Mouse (Mus musculus) intestine, embryonic 15.5 days (tissue): ENCODE measurements at regions not wholly inside any gene's neighbourhood (a gene's known extent, or its start where the extent isn't known, plus 50 kb on each side); places are given as distances from the start of the nearest gene placed in this dataset.

Source experiments
- ATAC-seq: fragments of 200-750 bp; cut with Nextera tagmentation; 2 replicates; pipeline ENCODE4 v1.8.0; 2017; ENCODE audit warnings: moderate TSS enrichment, moderate library complexity
- H3K27ac ChIP-seq: fragments of 300-500 bp; sonication (generic); 2 replicates; pipeline ENCODE4 v1.5.1; 2015; ENCODE audit warnings: mild to moderate bottlenecking, inconsistent platforms
- H3K27me3 ChIP-seq: fragments of 300-500 bp; sonication (generic); replicated peaks from 2 replicates; pipeline ENCODE4 v1.6.1; 2015; ENCODE audit warnings: inconsistent platforms
- H3K36me3 ChIP-seq: fragments of 300-500 bp; sonication (generic); 2 replicates; pipeline ENCODE4 v1.6.1; 2015; ENCODE audit warnings: inconsistent platforms
- H3K4me1 ChIP-seq: fragments of 300-500 bp; sonication (generic); replicated peaks from 2 replicates; pipeline ENCODE4 v1.6.1; 2015; ENCODE audit warnings: inconsistent platforms
- H3K4me2 ChIP-seq: fragments of 300-500 bp; sonication (generic); replicated peaks from 2 replicates; pipeline ENCODE4 v1.6.1; 2015; ENCODE audit warnings: mild to moderate bottlenecking, inconsistent platforms
- H3K4me3 ChIP-seq: fragments of 300-500 bp; sonication (generic); replicated peaks from 2 replicates; pipeline ENCODE4 v1.5.1; 2015; ENCODE audit warnings: inconsistent platforms
- H3K9ac ChIP-seq: fragments of 300-500 bp; sonication (generic); 2 replicates; pipeline ENCODE4 v1.6.1; 2015; ENCODE audit warnings: inconsistent platforms
- H3K9me3 ChIP-seq: fragments of 300-500 bp; sonication (generic); 2 replicates; pipeline ENCODE4 v1.6.1; 2016; ENCODE audit warnings: inconsistent platforms
- WGBS: fragments of 180-500 bp; shearing (Covaris S2); methylation state at CpG from one replicate; pipeline ENCODE4 v1.1.7; 2015; 5-methylcytosine and 5-hydroxymethylcytosine counted together

GRCm38 (mm10) chr6:120614526-120614925 lies 51.6 kb upstream of the Cecr2 start:
- no peak overlapping the region for H3K4me2 ChIP-seq
- no peaks in the 10 kb centered on the region for H3K4me1 ChIP-seq
- no peak overlapping the region for H3K27ac ChIP-seq
- 87% methylated on average over 3 of the region's 3 CpGs for WGBS
- no peak overlapping the region for H3K4me3 ChIP-seq
- no peaks in the 10 kb centered on the region for H3K36me3 ChIP-seq
- no peak for ATAC-seq
- H3K27me3 ChIP-seq = no peaks in the 10 kb centered on the region
- no peak overlapping the region for H3K9ac ChIP-seq
- H3K9me3 ChIP-seq = no peaks in the 10 kb centered on the region

- H3K4me2 ChIP-seq = no peak overlapping the region
- no peak overlapping the region for H3K27ac ChIP-seq
- no peaks in the 10 kb centered on the region for H3K4me1 ChIP-seq
- ATAC-seq = no peak
- H3K9ac ChIP-seq = no peak overlapping the region
- no peaks in the 10 kb centered on the region for H3K27me3 ChIP-seq
- H3K36me3 ChIP-seq = no peaks in the 10 kb centered on the region
- H3K9me3 ChIP-seq = no peaks in the 10 kb centered on the region
- 46% methylated on average over 7 of the region's 7 CpGs for WGBS
- no peak overlapping the region for H3K4me3 ChIP-seq
Observed at GRCm38 (mm10) chr6:120612346-120612745, 53.8 kb upstream of the Cecr2 start.

GRCm38 (mm10) chr6:120609858-120610257 lies 56.3 kb upstream of the Cecr2 start:
- no peak overlapping the region for H3K27ac ChIP-seq
- no peak overlapping the region for H3K4me3 ChIP-seq
- ATAC-seq = no peak
- no peak overlapping the region for H3K4me2 ChIP-seq
- WGBS = 84% methylated on average over 4 of the region's 4 CpGs
- no peaks in the 10 kb centered on the region for H3K36me3 ChIP-seq
- no peak overlapping the region for H3K9ac ChIP-seq
- no peaks in the 10 kb centered on the region for H3K9me3 ChIP-seq
- no peaks in the 10 kb centered on the region for H3K27me3 ChIP-seq
- H3K4me1 ChIP-seq = no peaks in the 10 kb centered on the region

GRCm38 (mm10) chr6:120605471-120605870 lies 60.7 kb upstream of the Cecr2 start:
- H3K4me3 ChIP-seq = no peak overlapping the region
- H3K9me3 ChIP-seq = no peaks in the 10 kb centered on the region
- H3K9ac ChIP-seq = no peak overlapping the region
- ATAC-seq = peak; percentile 68; the same call in 1 of the 2 replicates
- H3K36me3 ChIP-seq = no peaks in the 10 kb centered on the region
- no peaks in the 10 kb centered on the region for H3K27me3 ChIP-seq
- WGBS = 88% methylated on average over 2 of the region's 2 CpGs
- no peaks in the 10 kb centered on the region for H3K4me1 ChIP-seq
- H3K4me2 ChIP-seq = no peak overlapping the region
- no peak overlapping the region for H3K27ac ChIP-seq

- WGBS = 51% methylated on average over 6 of the region's 6 CpGs
- Histone ChIP-seq H3K4me2 (no peak overlapping the region), H3K27ac (no peak overlapping the region), H3K9me3 (no peaks in the 10 kb centered on the region), H3K27me3 (no peaks in the 10 kb centered on the region), H3K36me3 (no peaks in the 10 kb centered on the region), H3K4me3 (no peak overlapping the region), H3K4me1 (no peaks in the 10 kb centered on the region), H3K9ac (no peak overlapping the region)
- ATAC-seq = peak; percentile 76; the same call in 1 of the 2 replicates
Observed at GRCm38 (mm10) chr6:120604020-120604958, 61.9 kb upstream of the Cecr2 start.

- no peak overlapping the region for H3K4me3 ChIP-seq
- no peak overlapping the region for H3K9ac ChIP-seq
- H3K27ac ChIP-seq = no peak overlapping the region
- H3K4me2 ChIP-seq = no peak overlapping the region
- H3K27me3 ChIP-seq = no peaks in the 10 kb centered on the region
- no peaks in the 10 kb centered on the region for H3K4me1 ChIP-seq
- no peaks in the 10 kb centered on the region for H3K36me3 ChIP-seq
- no peaks in the 10 kb centered on the region for H3K9me3 ChIP-seq
- WGBS = 46% methylated on average over 2 of the region's 2 CpGs
- no peak for ATAC-seq
Observed at GRCm38 (mm10) chr6:120603454-120603853, 62.7 kb upstream of the Cecr2 start.

- Histone ChIP-seq H3K9me3 (no peaks in the 10 kb centered on the region), H3K27ac (no peak overlapping the region), H3K36me3 (no peaks in the 10 kb centered on the region), H3K27me3 (no peaks in the 10 kb centered on the region), H3K4me3 (no peak overlapping the region), H3K9ac (no peak overlapping the region), H3K4me2 (no peak overlapping the region), H3K4me1 (no peaks in the 10 kb centered on the region)
- no peak for ATAC-seq
- WGBS = 81% methylated on average over 2 of the region's 2 CpGs
Observed at GRCm38 (mm10) chr6:120600376-120600775, 65.8 kb upstream of the Cecr2 start.

- Histone ChIP-seq H3K4me1 (no peaks in the 10 kb centered on the region), H3K27me3 (no peaks in the 10 kb centered on the region), H3K4me2 (no peak overlapping the region), H3K36me3 (no peaks in the 10 kb centered on the region), H3K4me3 (no peak overlapping the region), H3K9me3 (no peaks in the 10 kb centered on the region), H3K9ac (no peak overlapping the region), H3K27ac (no peak overlapping the region)
- ATAC-seq = no peak
- 54% methylated on average over 2 of the region's 2 CpGs for WGBS
Observed at GRCm38 (mm10) chr6:120598471-120598870, 67.4 kb upstream of the Hdhd5 start.

GRCm38 (mm10) chr6:120597887-120598286 lies 66.8 kb upstream of the Hdhd5 start:
- Histone ChIP-seq H3K27ac (no peak overlapping the region), H3K36me3 (no peaks in the 10 kb centered on the region), H3K9ac (no peak overlapping the region), H3K4me2 (no peak overlapping the region), H3K4me3 (no peak overlapping the region), H3K9me3 (no peaks in the 10 kb centered on the region), H3K4me1 (no peaks in the 10 kb centered on the region), H3K27me3 (no peaks in the 10 kb centered on the region)
- ATAC-seq = no peak
- WGBS = 28% methylated on average over 3 of the region's 3 CpGs

- Histone ChIP-seq H3K4me2 (no peak overlapping the region), H3K9me3 (no peaks in the 10 kb centered on the region), H3K4me1 (peaks cover 8% of the 10 kb centered on the region), H3K4me3 (no peak overlapping the region), H3K36me3 (no peaks in the 10 kb centered on the region), H3K9ac (no peak overlapping the region), H3K27me3 (no peaks in the 10 kb centered on the region), H3K27ac (no peak overlapping the region)
- ATAC-seq = no peak
- WGBS = 83% methylated on average over 3 of the region's 3 CpGs
Observed at GRCm38 (mm10) chr6:120596717-120597116, 65.6 kb upstream of the Hdhd5 start.

- Histone ChIP-seq H3K4me3 (no peak overlapping the region), H3K4me1 (peaks cover 8% of the 10 kb centered on the region), H3K9ac (no peak overlapping the region), H3K4me2 (no peak overlapping the region), H3K9me3 (no peaks in the 10 kb centered on the region), H3K27me3 (no peaks in the 10 kb centered on the region), H3K27ac (no peak overlapping the region), H3K36me3 (no peaks in the 10 kb centered on the region)
- 88% methylated on average over 8 of the region's 8 CpGs for WGBS
- no peak for ATAC-seq
Observed at GRCm38 (mm10) chr6:120594463-120594862, 63.3 kb upstream of the Hdhd5 start.

- H3K9ac ChIP-seq = no peak overlapping the region
- H3K4me1 ChIP-seq = peaks cover 8% of the 10 kb centered on the region
- H3K36me3 ChIP-seq = no peaks in the 10 kb centered on the region
- no peak overlapping the region for H3K4me3 ChIP-seq
- no peaks in the 10 kb centered on the region for H3K27me3 ChIP-seq
- ATAC-seq = peak; percentile 35
- WGBS = 46% methylated on average over 7 of the region's 7 CpGs
- H3K9me3 ChIP-seq = no peaks in the 10 kb centered on the region
- 0 out of 2 replicates have a peak overlapping the region, but pooled peaks have one; percentile 27 for H3K27ac ChIP-seq
- H3K4me2 ChIP-seq = peak overlapping the region; percentile 42
Observed at GRCm38 (mm10) chr6:120592705-120593104, 61.6 kb upstream of the Hdhd5 start.
